Mouse (Mus musculus) leukemia stem cell, adult 10-12 weeks (primary cell): ENCODE data around the gene Prrt1. TPM values are rescaled to one million over a fixed set of nuclear protein-coding genes. Genes with fewer than 3 reads are reported as not detected.

Source experiments
- polyA plus RNA-seq: library from polyadenylated mRNA; stranded (reverse); fragments of >175 nt; gene quantifications from 2 replicates; pipeline ENCODE4 v1.2.3, GENCODE M21; 2012; ENCODE audit warnings: low replicate concordance

Gene Prrt1
- polyA plus RNA-seq: 3.2 and 5.7 TPM in 2 replicates

GRCm38 (mm10) chr17:34629221-34629751 is at the start of gene Prrt1:
Gene Prrt1 (plus strand): TSS chr17:34629533.

GRCm38 (mm10) chr17:34589681-34590101 is 39.6 kb upstream of the Prrt1 start, which contains the start of gene Gpsm3:
Gene Gpsm3 (plus strand): TSS chr17:34589806.

DNA sequence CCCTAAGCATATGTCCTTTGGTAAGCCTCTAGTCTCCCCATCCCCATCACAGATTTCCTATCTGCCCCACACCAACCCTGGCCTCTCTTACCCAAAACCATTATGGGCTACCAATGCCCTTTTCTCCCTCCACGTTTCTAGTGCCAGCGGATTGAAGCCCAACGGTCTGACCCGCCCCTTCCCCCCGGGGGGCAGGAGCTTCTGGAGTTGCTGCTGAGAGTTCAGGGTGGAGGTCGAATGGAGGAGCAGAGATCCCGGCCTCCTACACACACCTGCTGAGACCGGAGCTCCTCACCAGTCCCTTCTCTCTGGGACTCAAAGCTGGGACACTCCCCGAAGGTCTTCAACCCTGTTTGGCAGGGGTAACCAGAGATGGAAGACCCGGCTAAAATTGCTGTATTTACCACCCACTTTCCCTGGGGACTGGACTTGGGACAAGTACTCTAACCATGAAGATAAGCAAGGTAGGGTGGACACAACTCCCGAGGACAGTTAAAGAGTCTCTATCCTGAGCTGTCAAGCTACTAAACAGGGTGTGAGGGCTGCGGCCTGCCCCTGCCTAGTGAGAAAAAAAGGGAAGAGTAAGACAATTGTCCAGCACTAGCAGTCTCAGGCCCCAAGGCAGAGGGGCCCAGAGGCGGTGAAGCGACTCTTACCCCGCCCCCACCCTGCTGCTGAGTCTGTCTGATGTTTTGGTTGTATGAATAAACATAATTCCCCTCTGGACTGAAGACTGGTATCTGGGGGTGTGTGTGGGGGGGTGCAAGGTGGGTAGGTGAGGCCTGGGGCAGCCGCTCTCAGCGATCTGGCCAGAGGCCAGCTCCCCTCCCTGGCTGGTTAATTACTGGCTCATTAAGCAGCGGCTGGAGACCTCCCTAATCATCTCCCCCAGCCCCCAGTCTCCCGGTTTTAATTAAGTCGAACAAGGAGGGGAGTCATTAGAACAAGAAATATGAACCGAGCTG is 38.0 kb upstream of the Prrt1 start, which contains the start of gene Pbx2:
Pbx2 (plus strand) TSS at position 238 of the 965 bp plus-strand sequence.

DNA sequence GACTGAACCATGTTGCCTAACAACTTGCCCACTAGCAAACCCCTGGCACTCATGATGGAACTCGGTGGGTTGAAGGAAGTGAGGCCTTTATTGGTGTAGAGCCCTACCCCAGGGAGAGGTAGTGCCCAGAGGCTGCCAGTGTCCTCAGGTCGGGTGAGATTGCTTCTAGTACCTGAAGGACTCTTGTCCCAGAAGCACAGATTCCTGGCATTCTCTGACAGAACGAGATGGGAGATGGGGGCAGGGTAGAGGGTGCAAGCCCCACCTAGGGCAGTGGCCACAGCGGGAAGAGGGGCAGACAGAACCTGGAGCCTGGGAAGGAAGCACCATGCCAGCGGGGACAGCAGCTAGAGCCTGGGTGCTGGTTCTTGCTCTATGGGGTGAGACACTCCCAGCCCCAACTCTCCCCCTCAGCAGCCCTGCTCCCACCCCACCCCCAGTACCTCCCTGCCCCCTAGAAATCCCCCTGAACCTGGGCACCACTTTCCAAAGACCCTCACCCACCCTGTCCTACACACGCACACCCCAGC is 31.7 kb upstream of the Prrt1 start, which contains the start of gene Ager:
Ager (plus strand) TSS at position 297 of the 530 bp plus-strand sequence.

DNA sequence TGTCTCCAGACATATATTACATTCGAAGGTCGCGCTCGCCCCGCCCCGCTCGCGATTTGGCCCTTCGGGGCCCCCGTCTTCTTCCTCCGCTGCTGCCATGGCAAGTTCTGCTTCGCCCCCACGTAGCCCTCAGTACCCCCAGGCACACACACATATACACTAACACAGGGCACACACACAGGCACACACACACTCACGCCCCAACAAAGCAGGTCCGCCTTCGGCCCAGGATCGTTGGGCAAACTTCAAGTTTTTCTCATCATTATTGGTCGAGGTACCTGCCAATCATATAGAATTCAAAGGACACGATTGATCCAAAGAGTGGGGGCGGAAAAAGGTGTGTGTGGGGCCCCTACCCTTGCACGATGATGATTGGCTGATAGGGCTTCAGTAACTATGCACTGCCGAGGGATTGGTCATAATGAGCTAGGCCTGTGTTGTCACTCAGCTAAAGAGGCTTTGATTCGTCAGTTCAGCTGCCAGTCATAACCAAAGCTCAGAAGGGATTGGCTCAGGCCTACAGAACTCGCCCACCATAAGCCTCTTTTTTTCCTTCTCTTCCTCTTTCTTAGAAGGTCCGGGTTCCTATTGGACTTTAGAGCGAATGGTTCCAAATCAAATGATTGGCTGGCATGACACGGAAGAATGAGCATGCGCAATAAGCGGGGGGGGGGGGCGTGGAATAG is 25.8 kb upstream of the Prrt1 start, which contains the start of gene Rnf5:
Rnf5 (minus strand) TSS at position 316 of the 686 bp plus-strand sequence.

GRCm38 (mm10) chr17:34604061-34604508 is 25.2 kb upstream of the Prrt1 start, which contains the start of gene Agpat1:
Gene Agpat1 (plus strand): TSS chr17:34604262.

DNA sequence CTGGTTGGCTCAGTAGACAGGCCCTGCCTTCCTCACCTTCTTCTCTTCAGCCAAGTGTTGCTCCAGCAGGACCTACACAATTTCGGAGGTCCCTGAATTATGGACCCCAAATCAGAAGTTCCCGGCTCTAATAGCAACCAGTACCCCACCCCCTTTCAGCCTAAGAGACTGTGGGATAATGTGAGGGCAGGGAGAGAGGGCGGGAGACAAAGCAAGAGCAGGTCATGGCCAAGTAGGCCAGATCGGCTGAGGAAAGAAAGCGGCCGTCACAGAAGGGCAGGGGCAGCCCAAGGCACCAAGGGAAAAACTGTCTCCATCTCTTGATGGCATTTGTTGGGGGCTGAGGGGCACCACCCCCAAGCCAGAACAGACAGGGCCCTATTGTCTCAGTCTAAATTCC is 13.5 kb upstream of the Prrt1 start, which contains the start of gene Egfl8:
Egfl8 (minus strand) TSS at position 101 of the 400 bp plus-strand sequence.

DNA sequence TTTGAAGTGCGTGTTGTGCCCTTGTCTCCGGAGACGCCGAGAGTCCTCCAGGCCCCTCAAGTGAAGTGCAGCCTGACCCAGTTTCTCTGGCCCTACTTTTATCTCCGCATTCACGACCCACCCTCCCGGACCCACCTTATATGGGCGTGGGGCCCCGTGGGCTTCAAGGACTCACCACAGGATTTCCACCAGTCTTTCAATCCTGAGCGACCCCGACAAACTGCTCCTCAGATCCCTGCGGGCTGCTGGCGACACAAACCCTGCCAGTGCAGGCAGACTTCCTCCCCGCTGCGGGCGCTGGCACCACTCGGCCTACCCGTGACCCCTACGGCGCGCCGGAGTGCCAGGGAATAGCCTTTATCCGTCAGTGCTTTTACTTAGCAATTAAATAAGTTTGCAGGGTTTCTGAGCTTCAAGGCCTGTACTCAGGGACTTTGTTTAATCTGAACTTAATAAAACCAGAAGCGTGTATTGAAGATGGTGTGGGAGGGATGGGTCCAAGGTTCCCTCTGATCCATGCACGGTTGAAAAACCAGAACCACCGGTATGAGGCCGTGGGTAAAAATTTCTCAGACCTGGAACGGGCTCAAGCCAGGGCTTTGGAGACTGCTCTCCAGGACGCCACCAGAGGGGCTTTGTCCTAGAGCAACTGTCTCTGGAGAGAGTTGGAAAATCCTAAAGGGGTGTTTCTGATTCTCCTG is 1.2 kb upstream of the Prrt1 start, which contains the start of gene Ppt2:
Ppt2 (minus strand) TSS at position 568 of the 701 bp plus-strand sequence.

DNA sequence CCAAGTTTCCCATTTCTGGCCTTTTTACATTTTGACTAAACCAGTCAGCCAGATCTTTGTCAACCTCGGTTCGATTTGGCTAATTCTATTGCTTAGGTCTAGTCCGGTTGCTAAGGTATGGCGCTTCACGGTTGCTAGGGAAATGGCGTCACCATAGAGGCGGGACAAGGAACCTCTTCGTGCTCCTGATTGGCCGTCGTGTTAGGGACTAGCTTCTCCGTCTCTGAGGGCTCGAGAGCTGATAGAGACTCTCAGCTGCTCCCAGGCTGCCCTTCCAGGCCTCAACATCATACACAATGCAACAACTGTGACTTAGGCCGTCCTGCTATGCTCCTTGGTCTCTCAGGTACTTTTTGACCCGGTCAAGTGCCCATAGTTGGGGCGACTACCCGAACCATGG is 15.3 kb downstream of the Prrt1 start, which contains the start of gene Fkbpl:
Fkbpl (plus strand) TSS at position 157 of the 400 bp plus-strand sequence.

DNA sequence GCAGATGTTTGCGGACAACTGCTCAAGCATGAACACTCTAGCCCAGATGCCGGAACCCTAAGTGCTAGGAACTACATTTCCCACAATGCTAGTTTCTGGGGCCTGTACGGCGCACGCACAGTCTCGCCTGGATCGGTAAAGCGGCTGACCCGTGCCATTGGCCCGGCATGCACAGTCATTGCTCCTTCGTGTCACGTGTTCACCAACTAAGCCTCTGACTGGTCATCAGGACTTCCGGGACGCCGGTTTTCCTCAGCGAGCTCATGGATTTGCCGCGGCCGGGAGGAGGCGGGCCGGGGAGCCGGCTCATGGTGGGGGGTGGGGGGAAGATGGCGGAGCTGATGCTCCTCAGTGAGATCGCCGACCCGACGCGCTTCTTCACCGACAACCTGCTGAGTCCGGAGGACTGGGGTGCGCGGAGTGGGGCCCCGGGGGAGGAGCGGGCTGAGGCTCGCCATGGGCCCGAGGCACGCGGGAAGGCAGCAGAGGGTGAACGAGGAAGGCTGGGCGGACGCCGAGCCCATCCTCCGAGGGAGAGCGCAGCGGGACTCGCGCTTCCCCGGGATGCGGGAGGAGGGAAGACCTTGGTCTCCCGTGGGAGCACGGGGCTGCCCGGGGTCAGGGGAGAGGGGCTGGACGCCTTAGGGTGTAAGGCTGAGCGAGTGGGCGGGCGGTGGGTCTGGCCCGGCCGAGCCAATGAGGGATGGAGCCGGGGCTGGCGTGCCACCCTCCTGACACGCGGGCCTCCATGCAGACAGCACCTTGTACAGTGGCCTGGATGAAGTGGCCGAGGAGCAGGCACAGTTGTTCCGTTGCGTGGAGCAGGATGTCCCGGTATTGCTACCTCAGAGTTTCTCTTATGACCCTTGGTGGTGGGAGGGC is 17.8 kb downstream of the Prrt1 start, which contains the start of gene Atf6b:
Atf6b (plus strand) TSS at position 241 of the 882 bp plus-strand sequence.

DNA sequence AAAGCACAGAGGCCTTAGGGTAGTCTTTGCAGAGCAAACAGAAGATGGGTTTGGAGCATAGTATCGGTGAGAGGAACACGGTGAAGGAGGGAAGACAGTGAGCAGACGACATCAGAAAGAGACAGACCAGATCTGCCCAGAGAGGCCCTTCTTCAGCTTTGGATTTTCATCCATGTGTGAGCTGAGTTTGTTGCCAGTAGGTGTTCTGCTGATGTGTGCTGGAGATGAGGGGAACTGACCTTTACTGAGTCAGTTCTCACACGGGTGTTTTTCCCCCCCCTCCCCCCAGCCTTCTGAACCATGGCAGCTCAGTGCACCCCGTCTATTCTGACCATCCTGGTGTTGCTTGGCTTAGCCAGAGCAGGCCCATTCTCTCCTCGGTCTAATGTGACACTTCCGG is 40.9 kb downstream of the Prrt1 start, which contains the start of gene Tnxb:
Tnxb (plus strand) TSS at position 301 of the 400 bp plus-strand sequence.

Other genes starting within 250 kb of the Prrt1 start
- not detected in 2 replicates for gene BC051142, start 230.7 kb upstream of the Prrt1 start, polyA plus RNA-seq
- gene Btnl4, start 152.2 kb upstream of the Prrt1 start, polyA plus RNA-seq: not detected in 2 replicates
- not detected in 2 replicates for gene Btnl6, start 112.2 kb upstream of the Prrt1 start, polyA plus RNA-seq
- gene Notch4, start 65.3 kb upstream of the Prrt1 start, polyA plus RNA-seq: 4.7 and 12.4 TPM in 2 replicates
- gene Gpsm3, start 39.7 kb upstream of the Prrt1 start, polyA plus RNA-seq: 136 and 357 TPM in 2 replicates
- gene Pbx2, start 38.3 kb upstream of the Prrt1 start, polyA plus RNA-seq: 77.3 and 112 TPM in 2 replicates
- 4.2 and 9.4 TPM in 2 replicates for gene Ager, start 31.7 kb upstream of the Prrt1 start, polyA plus RNA-seq
- 35.4 and 54.6 TPM in 2 replicates for gene Rnf5, start 25.8 kb upstream of the Prrt1 start, polyA plus RNA-seq
- 223 and 308 TPM in 2 replicates for gene Agpat1, start 25.3 kb upstream of the Prrt1 start, polyA plus RNA-seq
- 0.78 and 1.1 TPM in 2 replicates for gene Egfl8, start 13.6 kb upstream of the Prrt1 start, polyA plus RNA-seq
- gene Ppt2, start 1.0 kb upstream of the Prrt1 start, polyA plus RNA-seq: 67.6 and 71.3 TPM in 2 replicates
- 3.9 and 5.3 TPM in 2 replicates for gene Fkbpl, start 15.2 kb downstream of the Prrt1 start, polyA plus RNA-seq
- 269 and 430 TPM in 2 replicates for gene Atf6b, start 17.6 kb downstream of the Prrt1 start, polyA plus RNA-seq
- 0.32 and 1.9 TPM in 2 replicates for gene Tnxb, start 41.0 kb downstream of the Prrt1 start, polyA plus RNA-seq
- gene C4b, start 114.3 kb downstream of the Prrt1 start, polyA plus RNA-seq: 0.87 and 2.9 TPM in 2 replicates
- gene Cyp21a1, start 175.0 kb downstream of the Prrt1 start, polyA plus RNA-seq: 0.54 TPM in 1 of 2 replicates, not detected in the other
- 62.8 and 63.3 TPM in 2 replicates for gene Stk19, start 207.4 kb downstream of the Prrt1 start, polyA plus RNA-seq
- 50.7 and 116 TPM in 2 replicates for gene Dxo, start 207.5 kb downstream of the Prrt1 start, polyA plus RNA-seq
- gene Skiv2l, start 220.7 kb downstream of the Prrt1 start, polyA plus RNA-seq: 53.7 and 54.2 TPM in 2 replicates
- gene Nelfe, start 220.9 kb downstream of the Prrt1 start, polyA plus RNA-seq: 121 and 205 TPM in 2 replicates
- 0.41 and 1.5 TPM in 2 replicates for gene Cfb, start 233.0 kb downstream of the Prrt1 start, polyA plus RNA-seq
- 6.4 and 10.1 TPM in 2 replicates for gene Zbtb12, start 249.9 kb downstream of the Prrt1 start, polyA plus RNA-seq